Mouse (Mus musculus): ENCODE measurements around the gene St7. TPM values are rescaled to one million over a fixed set of nuclear protein-coding genes. Genes with fewer than 3 reads are reported as not detected.
A peak's percentile ranks its signal among the peaks of the same experiment; 100 is the strongest.

Gene St7
- total RNA-seq, 2 experiments from 2014 or later = 28.7 to 44.5 TPM

- DNase-seq (ENCODE audit: low spot score in 2 of 2) = no peak
- intact Hi-C loops (cut with DNase I) = no loop called here
Measured at GRCm38 (mm10) chr6:17705973-17706372, 13.2 kb downstream of the St7 start.

GRCm38 (mm10) chr6:17718978-17719377, 26.2 kb downstream of the St7 start:
- DNase-seq (ENCODE audit: low spot score in 2 of 2) = no peak
- intact Hi-C loops (cut with DNase I) = no loop called here

- intact Hi-C loops (cut with DNase I) = no loop called here
- no peak for DNase-seq (ENCODE audit: low spot score in 2 of 2)
Measured at GRCm38 (mm10) chr6:17719423-17719822, 26.7 kb downstream of the St7 start.

- DNase-seq (ENCODE audit: low spot score in 2 of 2) = no peak
- intact Hi-C loops (cut with DNase I) = no loop called here
Measured at GRCm38 (mm10) chr6:17720022-17720421, 27.3 kb downstream of the St7 start.

GRCm38 (mm10) chr6:17721706-17722105, 29.0 kb downstream of the St7 start:
- intact Hi-C loops (cut with DNase I) = no loop called here

GRCm38 (mm10) chr6:17725841-17726460, 33.2 kb downstream of the St7 start:
- DNase-seq (ENCODE audit: low spot score in 2 of 2) = peak; percentile 49 to 55
- intact Hi-C loops (cut with DNase I) = loop anchor here (2.0 kb wide), 2 partner anchors 23 to 109 kb away; no protein-coding TSS in a partner anchor

More at GRCm38 (mm10) chr6:17721706-17722105, 29.0 kb downstream of the St7 start:
- no peak for DNase-seq (ENCODE audit: low spot score in 2 of 2)

GRCm38 (mm10) chr6:17727241-17727640, 34.5 kb downstream of the St7 start:
- intact Hi-C loops (cut with DNase I) = loop anchor here (2.0 kb wide), 2 partner anchors 22 to 108 kb away; no protein-coding TSS in a partner anchor

GRCm38 (mm10) chr6:17727891-17728790, 35.4 kb downstream of the St7 start:
- no peak for DNase-seq (ENCODE audit: low spot score in 2 of 2)
- intact Hi-C loops (cut with DNase I) = loop anchor here (2.0 kb wide), 2 partner anchors 21 to 107 kb away; no protein-coding TSS in a partner anchor

More at GRCm38 (mm10) chr6:17727241-17727640, 34.5 kb downstream of the St7 start:
- no peak for DNase-seq (ENCODE audit: low spot score in 2 of 2)

- DNase-seq (ENCODE audit: low spot score in 2 of 2) = peak; percentile 45 to 60
- intact Hi-C loops (cut with DNase I) = no loop called here
Measured at GRCm38 (mm10) chr6:17730122-17730521, 37.4 kb downstream of the St7 start.

- intact Hi-C loops (cut with DNase I) = no loop called here
- no peak for DNase-seq (ENCODE audit: low spot score in 2 of 2)
Measured at GRCm38 (mm10) chr6:17731694-17732093, 39.0 kb downstream of the St7 start.

- intact Hi-C loops (cut with DNase I) = no loop called here
- no peak for DNase-seq (ENCODE audit: low spot score in 2 of 2)
Measured at GRCm38 (mm10) chr6:17733951-17734411, 41.2 kb downstream of the St7 start.

GRCm38 (mm10) chr6:17737262-17737948, 44.7 kb downstream of the St7 start:
- intact Hi-C loops (cut with DNase I) = no loop called here
- no peak for DNase-seq (ENCODE audit: low spot score in 2 of 2)

GRCm38 (mm10) chr6:17740128-17740527, 47.4 kb downstream of the St7 start:
- DNase-seq (ENCODE audit: low spot score in 2 of 2) = no peak
- intact Hi-C loops (cut with DNase I) = no loop called here

GRCm38 (mm10) chr6:17741639-17742038, 48.9 kb downstream of the St7 start:
- no peak for DNase-seq (ENCODE audit: low spot score in 2 of 2)
- intact Hi-C loops (cut with DNase I) = no loop called here

GRCm38 (mm10) chr6:17742209-17742608, 49.5 kb downstream of the St7 start:
- DNase-seq (ENCODE audit: low spot score in 2 of 2) = no peak
- intact Hi-C loops (cut with DNase I) = no loop called here

GRCm38 (mm10) chr6:17743325-17743724, 50.6 kb downstream of the St7 start:
- DNase-seq (ENCODE audit: low spot score in 2 of 2) = no peak
- intact Hi-C loops (cut with DNase I) = no loop called here

GRCm38 (mm10) chr6:17747724-17748123, 55.0 kb downstream of the St7 start:
- intact Hi-C loops (cut with DNase I) = loop anchor here (2.0 kb wide), 1 partner anchor 21 kb away; no protein-coding TSS in a partner anchor
- DNase-seq (ENCODE audit: low spot score in 2 of 2) = no peak

GRCm38 (mm10) chr6:17748866-17749582, 56.3 kb downstream of the St7 start:
- intact Hi-C loops (cut with DNase I) = loop anchor here (2.0 kb wide), 1 partner anchor 22 kb away; no protein-coding TSS in a partner anchor
- peak; percentile 79 to 83 for DNase-seq (ENCODE audit: low spot score in 2 of 2)

- intact Hi-C loops (cut with DNase I) = loop anchor here (2.0 kb wide), 1 partner anchor 23 kb away; no protein-coding TSS in a partner anchor
- peak in 1 of 2 experiments; percentile 33 for DNase-seq (ENCODE audit: low spot score in 2 of 2)
Measured at GRCm38 (mm10) chr6:17749596-17749995, 56.9 kb downstream of the St7 start.

All from left cerebral cortex, postnatal 36 days (tissue).